15 mouse cellular contexts compared by ENCODE assay signal in genomic region chrX:103460056-103460455, GRCm38 (mm10). TPM values are rescaled to one million over a fixed set of nuclear protein-coding genes. Genes with fewer than 3 reads are reported as not detected.
A peak's percentile ranks its signal among the peaks of the same experiment; 100 is the strongest.
DNase-seq lines count a peak whose midpoint lies in the region; ATAC-seq and TF ChIP-seq lines count a peak whose summit lies in the region.
"Had no signal": no experiment of that assay in that cellular context is flagged by ENCODE, and none has a peak within 500 bp of the region (broad histone marks: within the 10 kb centered on the region; RNA-seq: fewer than 3 reads in every experiment).

No protein-coding gene starts in this region.

- H3K9me3 ChIP-seq in kidney, embryonic 16.5 days (ENCODE audit: low read length), result no peaks in the 10 kb centered on the region
- H3K9me3 ChIP-seq: hindbrain, embryonic 15.5 days; liver, embryonic 15.5 days had no signal

- H3K36me3 ChIP-seq in kidney, embryonic 16.5 days (ENCODE audit: insufficient read depth, low read length), result no peaks in the 10 kb centered on the region; the same call in 1 of the 2 replicates
- no peaks in the 10 kb centered on the region for H3K36me3 ChIP-seq in thymus, adult 2 months (ENCODE audit: control insufficient read depth, insufficient read depth, low read length)
- H3K36me3 ChIP-seq: hindbrain, embryonic 15.5 days had no signal

- H3K27me3 ChIP-seq in cerebellum, adult 2 months (ENCODE audit: control insufficient read depth, insufficient read depth, low read length), result no peaks in the 10 kb centered on the region
- H3K27me3 ChIP-seq in kidney, embryonic 16.5 days (ENCODE audit: insufficient read depth, low read length), result no peaks in the 10 kb centered on the region
- H3K27me3 ChIP-seq in thymus, adult 2 months (ENCODE audit: control insufficient read depth, insufficient read depth, low read length), result no peaks in the 10 kb centered on the region
- H3K27me3 ChIP-seq: hindbrain, embryonic 15.5 days; liver, embryonic 15.5 days had no signal

- no peak overlapping the region for H3K4me2 ChIP-seq in kidney, embryonic 16.5 days (replicated peaks; ENCODE audit: low read depth, low read length)
- H3K4me2 ChIP-seq: hindbrain, embryonic 15.5 days; liver, embryonic 15.5 days had no signal

- no peak for TF ChIP-seq POLR2A in cerebellum, adult 2 months (IDR thresholded peaks at IDR 0.05; ENCODE audit: borderline replicate concordance, insufficient read depth, low read length)
- TF ChIP-seq POLR2A in thymus, adult 2 months (IDR thresholded peaks at IDR 0.05; ENCODE audit: control insufficient read depth, extremely low read depth, insufficient read depth, low read length, poor library complexity), result no peak

- H3K27ac ChIP-seq in cerebellum, adult 2 months (ENCODE audit: insufficient read depth, low read length), result no peak overlapping the region
- H3K27ac ChIP-seq in kidney, embryonic 16.5 days (ENCODE audit: low read length), result no peak overlapping the region
- H3K27ac ChIP-seq in thymus, adult 2 months (ENCODE audit: control insufficient read depth, insufficient read depth, low read length), result no peak overlapping the region
- H3K27ac ChIP-seq: hindbrain, embryonic 15.5 days; liver, embryonic 15.5 days had no signal

- DNase-seq in cerebellum, postnatal 10 days, result peak; percentile 21 to 34
- DNase-seq in cerebellum, adult 2 months, result no peak
- DNase-seq in kidney, postnatal 4 days, result peak; percentile 15 to 42
- DNase-seq in thymus, postnatal 25 days, result peak; percentile 1
- DNase-seq in thymus, adult 2 months, result no peak
- DNase-seq in frontal cortex, adult 2 months (ENCODE audit: extremely low spot score in 1 of 2, low spot score in 1 of 2), result no peak
- DNase-seq: heart, adult 18-20 months had no signal

- ATAC-seq in kidney, embryonic 16.5 days (ENCODE audit: low FRiP score, low TSS enrichment), result no peak
- no peak for ATAC-seq in megakaryocyte-erythroid progenitor cell, adult 5-6 weeks (replicated peaks; ENCODE audit: low FRiP score, low TSS enrichment, poor library complexity, severe bottlenecking)
- ATAC-seq: activated CD4-positive, CD25-positive, alpha-beta regulatory T cell, adult 4 months had no signal

- H3K4me1 ChIP-seq in cerebellum, adult 2 months (ENCODE audit: control insufficient read depth, insufficient read depth, low read length), result no peaks in the 10 kb centered on the region
- H3K4me1 ChIP-seq in kidney, embryonic 16.5 days (ENCODE audit: insufficient read depth, low read length), result no peaks in the 10 kb centered on the region
- no peaks in the 10 kb centered on the region for H3K4me1 ChIP-seq in thymus, adult 2 months (replicated peaks; ENCODE audit: control insufficient read depth, insufficient read depth, low read length)
- H3K4me1 ChIP-seq: hindbrain, embryonic 15.5 days; liver, embryonic 15.5 days had no signal

- 70% methylated on average over 5 of the region's 5 CpGs for WGBS in cerebellum, adult 2 months
- WGBS in kidney, embryonic 16.5 days, result 72% methylated on average over 5 of the region's 5 CpGs
- WGBS in thymus, adult 2 months, result 83% methylated on average over 5 of the region's 5 CpGs

- no peak for TF ChIP-seq CTCF in cerebellum, adult 2 months (IDR thresholded peaks at IDR 0.05; ENCODE audit: borderline replicate concordance, insufficient read depth, low read depth, low read length)
- no peak for TF ChIP-seq CTCF in thymus, adult 2 months (IDR thresholded peaks at IDR 0.05; ENCODE audit: borderline replicate concordance, control insufficient read depth, extremely low read depth, insufficient read depth, low read length, poor library complexity)

- no peak overlapping the region for H3K9ac ChIP-seq in kidney, embryonic 16.5 days (replicated peaks; ENCODE audit: low read length)
- H3K9ac ChIP-seq: hindbrain, embryonic 15.5 days; liver, embryonic 15.5 days had no signal

- H3K4me3 ChIP-seq in cerebellum, adult 2 months (replicated peaks; ENCODE audit: insufficient read depth, low read depth, low read length), result no peak overlapping the region
- no peak overlapping the region for H3K4me3 ChIP-seq in kidney, embryonic 16.5 days (ENCODE audit: low read length)
- H3K4me3 ChIP-seq in thymus, adult 2 months (ENCODE audit: control insufficient read depth, insufficient read depth, low read length), result no peak overlapping the region
- H3K4me3 ChIP-seq: hindbrain, embryonic 15.5 days; liver, embryonic 15.5 days had no signal

RNA-seq across cellular contexts. Expression of gene Gm26992, which starts 38.2 kb away (rescaled TPM):
- 0.34 TPM in 1 of 2 replicates, not detected in the other for polyA plus RNA-seq in cerebellum, adult 2 months (2012; rRNA removed)
- polyA plus RNA-seq in kidney, embryonic 16.5 days (2015; fragmentation: Nextera tagmentation; extraction: Ambion mirVana), result not detected in 2 replicates
- polyA plus RNA-seq in thymus, adult 2 months (2012; rRNA removed), result 0.41 and 0.55 TPM in 2 replicates
- not detected in 2 replicates for polyA plus RNA-seq in frontal cortex, adult 2 months (2012; rRNA removed)
- 0.61 TPM in 1 of 2 replicates, not detected in the other for total RNA-seq in megakaryocyte-erythroid progenitor cell, adult 5-6 weeks (2014; fragmentation: Nextera tagmentation)
- not detected in 2 replicates for total RNA-seq in megakaryocyte-erythroid progenitor cell, adult 5-6 weeks (2017)
- total RNA-seq: heart, adult 18-20 months; monocyte, adult 5-6 weeks had no signal
- polyA plus RNA-seq: activated CD4-positive, CD25-positive, alpha-beta regulatory T cell, adult 4 months; C2C12; cortical plate, adult 2 months; hindbrain, embryonic 15.5 days; liver, embryonic 15.5 days had no signal

RNA-seq across cellular contexts. Expression of gene Tsx, which starts 45.8 kb away (rescaled TPM):
- polyA plus RNA-seq in cerebellum, adult 2 months (2012; rRNA removed), result 0.38 TPM in 2 replicates
- 0.20 and 0.67 TPM in 2 replicates for polyA plus RNA-seq in kidney, embryonic 16.5 days (2015; fragmentation: Nextera tagmentation; extraction: Ambion mirVana)
- polyA plus RNA-seq in thymus, adult 2 months (2012; rRNA removed), result 0.18 and 0.23 TPM in 2 replicates
- 0.92 and 1.1 TPM in 2 replicates for polyA plus RNA-seq in frontal cortex, adult 2 months (2012; rRNA removed)
- total RNA-seq in megakaryocyte-erythroid progenitor cell, adult 5-6 weeks (2014; fragmentation: Nextera tagmentation), result not detected in 2 replicates
- not detected in 2 replicates for total RNA-seq in megakaryocyte-erythroid progenitor cell, adult 5-6 weeks (2017)
- total RNA-seq: heart, adult 18-20 months; monocyte, adult 5-6 weeks had no signal
- polyA plus RNA-seq: C2C12; liver, embryonic 15.5 days had no signal

Comparison
In these comparisons a context has a peak if more than half of its experiments do, and no peak if none do; other contexts are left out.
1. DNase-seq: peak in cerebellum, postnatal 10 days (2 of 2), kidney, postnatal 4 days (2 of 2) and thymus, postnatal 25 days (single experiment); none in cerebellum, adult 2 months (0 of 2), thymus, adult 2 months (single experiment) and frontal cortex, adult 2 months (0 of 2).